Mouse (Mus musculus): ENCODE data around the gene Sept1.

DNA sequence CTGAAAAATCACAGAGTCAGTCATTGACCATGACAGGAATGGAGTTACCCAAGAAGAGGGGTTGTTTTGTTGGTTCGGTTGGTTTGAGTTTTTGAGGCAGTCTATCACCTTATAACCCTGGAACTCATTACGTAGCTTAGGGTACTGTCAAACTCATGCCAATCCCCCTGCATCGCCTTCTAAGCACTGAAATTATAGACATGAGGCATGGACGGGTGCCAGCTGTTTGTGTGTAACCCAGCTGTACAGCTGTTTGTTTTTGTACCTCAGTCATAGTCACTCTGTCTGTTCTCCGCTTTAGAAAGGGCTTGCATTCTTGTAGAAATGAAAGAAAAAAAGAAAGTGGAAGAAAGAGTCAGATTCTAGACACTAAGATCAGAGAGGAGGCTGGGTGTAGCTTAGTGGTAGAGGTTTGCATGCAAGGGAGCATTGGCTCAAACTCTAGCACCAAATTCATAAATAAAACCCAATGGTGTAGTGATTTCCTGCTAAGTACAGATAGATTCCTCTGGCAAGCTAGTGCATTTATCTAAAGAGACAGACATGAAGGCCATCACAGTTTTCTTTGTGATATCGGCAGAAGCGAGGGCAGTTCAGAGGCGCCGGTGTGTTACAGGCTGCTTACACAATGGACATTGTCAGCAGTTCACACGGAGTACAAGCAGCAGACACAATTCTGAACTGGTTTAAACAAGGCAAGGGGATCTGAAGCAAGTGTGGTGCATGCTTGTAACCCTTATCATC, 29.5 kb upstream of the Sept1 start:
- TF ChIP-seq CTCF (IDR thresholded peaks at IDR 0.05; ENCODE audit: low read depth, low read length) (no peak), POLR2AphosphoS5 (IDR thresholded peaks at IDR 0.05; ENCODE audit: insufficient replicate concordance, low read depth, low read length) (no peak), TAL1 (conservative IDR thresholded peaks at IDR 0.05; ENCODE audit: low read depth, low read length) (no peak), GATA1 (IDR thresholded peaks at IDR 0.05; ENCODE audit: borderline replicate concordance, low read length) (no peak)

All from G1E (cell line).